Mouse (Mus musculus) granulocyte monocyte progenitor cell, adult 5-6 weeks (primary cell): ENCODE results near the gene Pcca. TPM values are rescaled to one million over a fixed set of nuclear protein-coding genes. Genes with fewer than 3 reads are reported as not detected.

Experiments
- ATAC-seq: replicated peaks from 2 replicates; pipeline ENCODE4 v1.8.0; 2016; ENCODE audit warnings: mild to moderate bottlenecking, moderate TSS enrichment, inconsistent platforms; ENCODE audit not compliant: poor library complexity, severe bottlenecking
- total RNA-seq, 2 experiments: library from RNA; stranded (forward) in 1 of 2; stranded (reverse) in 1 of 2; fragments of 200-712, 200-1000 nt in 1 of 2; fragments of >200 nt in 1 of 2; fragmentation: Nextera tagmentation in 1 of 2; gene quantifications; 2 replicates each; pipeline ENCODE4 v1.2.3; 2014 to 2017

Pcca gene
- total RNA-seq, 2 experiments from 2014 or later = 53.2 to 78.9 TPM

DNA sequence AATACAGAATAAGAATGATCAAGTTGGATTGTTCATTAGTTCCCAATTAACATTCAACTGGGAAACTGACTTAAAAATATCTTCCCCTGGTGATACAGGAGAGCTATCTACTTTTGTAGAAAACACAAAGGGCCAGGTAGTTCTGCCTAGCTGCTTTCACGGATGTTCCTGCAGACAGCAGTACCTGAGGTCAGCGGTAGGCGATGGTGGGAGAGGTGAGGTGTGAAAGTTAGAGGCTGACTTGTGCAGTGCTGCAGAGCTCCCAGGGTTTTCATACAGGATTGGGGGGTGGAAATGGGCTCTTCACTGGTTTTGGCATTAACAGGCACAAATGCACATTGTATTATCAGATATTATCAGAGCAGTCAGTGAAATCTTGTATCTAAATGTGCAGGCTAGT, 343.7 kb downstream of the Pcca start:
- ATAC-seq = no peak

DNA sequence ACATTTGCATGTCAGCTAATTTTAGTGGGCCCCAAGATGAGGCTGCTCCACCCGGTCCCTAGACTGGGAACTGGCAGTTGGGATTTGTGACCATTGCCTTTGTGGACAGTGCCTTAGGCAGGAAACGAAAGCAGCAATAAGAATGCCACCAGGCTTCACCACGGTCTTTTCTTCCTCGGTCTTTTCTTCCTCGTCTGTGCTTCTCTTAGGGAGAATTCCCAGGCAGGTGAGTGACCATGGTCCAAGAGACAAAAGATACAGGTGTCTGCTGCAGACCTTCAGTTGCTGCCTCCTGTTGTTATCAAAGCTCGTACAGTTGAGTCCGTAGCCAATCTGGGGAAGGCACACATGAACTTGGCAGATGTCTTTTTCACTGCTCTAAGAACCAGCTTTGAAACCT, 346.2 kb downstream of the Pcca start:
- ATAC-seq = no peak

DNA sequence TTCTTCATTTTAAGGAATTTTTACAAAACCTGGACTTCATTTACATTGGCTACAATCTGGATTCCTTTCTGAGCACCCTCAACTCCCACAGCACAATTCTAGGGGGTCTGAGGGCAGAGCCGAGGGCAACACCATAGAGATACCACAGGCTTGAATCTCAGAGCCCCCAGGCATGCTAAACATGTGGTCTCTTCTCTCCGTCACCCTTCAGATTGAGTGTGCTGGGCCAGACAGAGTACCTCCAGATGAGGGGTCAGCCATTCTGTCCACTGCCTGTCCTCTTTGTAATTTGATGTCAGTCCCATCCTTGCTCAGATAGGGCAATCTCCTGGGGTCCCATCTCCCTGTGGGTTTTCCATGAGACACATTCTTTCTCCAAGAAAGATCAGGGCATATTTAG, 347.6 kb downstream of the Pcca start:
- ATAC-seq = no peak

DNA sequence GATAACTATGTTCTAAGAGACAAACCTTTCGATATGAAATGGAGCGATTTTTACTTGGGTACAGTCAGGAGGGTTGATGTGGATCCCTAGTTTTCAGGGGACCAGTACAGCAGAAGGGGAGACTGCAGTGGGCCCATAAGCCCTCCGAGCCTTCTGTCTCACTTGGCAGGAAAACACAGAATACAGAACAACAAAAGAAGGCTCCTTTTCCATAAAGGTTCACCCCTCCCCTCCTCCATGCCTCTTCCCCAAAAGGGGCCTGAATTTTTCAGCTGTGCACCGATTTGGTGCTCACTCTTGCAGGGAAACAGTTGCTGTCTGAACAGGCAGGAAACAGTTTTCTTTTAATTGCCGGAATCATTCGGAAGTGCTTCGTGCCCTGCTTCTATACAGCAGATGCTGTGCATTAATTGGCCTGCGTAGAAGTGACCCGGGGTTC, 348.1 kb downstream of the Pcca start:
- no peak for ATAC-seq

DNA sequence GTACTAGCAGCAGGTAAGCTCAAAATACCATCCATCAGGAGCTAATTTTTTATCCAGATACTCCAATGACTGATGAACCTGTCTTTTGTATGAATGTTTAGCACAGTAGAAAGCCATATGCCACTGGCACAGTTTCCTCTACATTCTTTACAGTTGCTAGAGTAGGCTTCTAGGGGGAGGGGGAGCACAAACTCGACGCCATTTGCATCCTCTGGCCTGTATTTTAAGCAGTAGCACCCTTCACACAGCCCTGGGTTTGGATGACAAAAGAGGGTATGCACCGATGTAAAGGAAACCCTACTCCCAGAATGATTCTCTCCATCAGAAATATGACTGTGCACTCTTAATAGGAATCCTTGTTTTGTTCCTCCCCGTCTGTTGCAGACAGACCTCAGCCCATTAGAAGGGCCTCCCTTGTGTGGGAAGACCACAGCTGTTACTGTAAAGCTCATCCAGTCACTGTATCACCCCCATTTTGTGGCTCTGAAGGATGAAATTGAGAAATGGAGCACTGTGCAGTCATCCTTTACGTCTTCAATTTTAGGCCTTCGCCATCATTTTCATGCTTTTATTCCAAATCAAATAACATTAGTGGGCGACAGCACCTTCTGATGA, 348.8 kb downstream of the Pcca start:
- ATAC-seq = no peak

DNA sequence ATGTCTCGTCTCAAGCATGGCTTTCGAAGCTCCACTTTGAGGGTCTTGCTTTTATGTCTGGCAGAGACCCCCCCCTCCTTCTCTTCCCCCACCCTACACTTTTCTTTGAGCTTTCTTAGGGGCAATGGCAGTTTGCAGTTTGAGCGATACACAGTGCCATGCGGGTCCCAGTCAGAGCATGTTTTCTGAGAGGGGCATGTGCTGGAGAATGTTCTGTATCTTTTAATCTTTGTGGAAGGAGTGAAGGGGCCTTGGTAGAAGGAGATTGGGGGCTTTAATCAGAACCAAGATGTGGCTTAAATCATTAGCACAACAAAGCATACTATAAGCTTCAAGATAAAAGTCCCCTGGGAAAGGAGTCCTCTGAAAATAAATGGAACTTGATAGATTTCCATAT, 349.3 kb downstream of the Pcca start:
- ATAC-seq = no peak

DNA sequence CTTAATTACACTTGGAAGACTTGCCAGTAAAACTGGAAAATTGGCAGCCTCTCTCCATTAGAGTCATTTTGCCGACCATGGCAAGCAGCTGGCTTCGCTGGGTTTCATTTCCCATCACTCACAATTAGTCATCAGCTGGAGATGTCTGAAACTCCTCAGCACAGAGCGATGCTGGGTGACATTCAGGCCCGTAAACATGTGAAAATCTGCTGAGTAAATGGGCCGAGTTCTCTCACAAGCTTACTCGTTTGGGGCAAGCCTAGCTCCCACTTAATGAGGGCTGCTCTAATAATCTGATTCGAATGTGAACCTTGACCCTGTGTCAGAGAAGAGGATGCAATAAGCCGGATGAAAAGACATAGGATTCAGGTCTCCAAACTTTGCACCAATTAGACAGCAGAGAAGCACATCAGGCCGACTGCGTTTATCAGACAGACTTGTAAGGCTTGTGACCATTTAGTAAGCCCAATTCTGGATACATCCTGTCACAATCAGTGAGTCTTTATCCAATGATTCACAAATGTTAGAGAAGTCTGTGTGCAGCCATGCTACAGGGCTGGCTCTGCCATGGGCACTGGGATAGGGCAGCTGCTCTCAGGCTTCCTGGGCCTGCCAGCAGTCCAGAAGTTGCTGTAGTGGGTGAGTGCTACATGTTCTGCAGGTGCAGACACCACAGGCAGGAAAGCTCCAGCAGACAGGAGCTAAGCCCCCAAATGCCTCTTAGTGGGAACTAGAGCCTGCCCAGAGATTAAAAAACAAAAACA, 349.9 kb downstream of the Pcca start:
- no peak for ATAC-seq

DNA sequence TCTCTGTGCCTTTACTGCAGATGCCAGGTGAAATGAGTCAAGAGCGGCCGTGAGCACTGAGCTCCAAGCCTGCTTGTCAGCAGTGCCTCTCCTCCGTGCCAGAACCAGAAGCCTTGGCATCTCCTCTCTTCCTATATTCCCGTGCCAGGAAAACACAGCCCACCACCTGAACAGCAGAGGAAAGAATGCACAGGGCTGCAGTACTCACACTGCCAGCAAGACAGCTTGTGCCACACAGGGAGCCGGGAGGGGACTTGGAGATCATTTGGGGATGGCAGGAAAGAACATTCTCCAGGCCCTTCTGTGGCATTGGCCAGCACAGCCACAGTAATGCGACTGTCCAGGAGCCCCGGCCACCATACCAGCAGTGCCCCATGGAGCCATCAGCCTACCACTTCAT, 351.8 kb downstream of the Pcca start:
- no peak for ATAC-seq

DNA sequence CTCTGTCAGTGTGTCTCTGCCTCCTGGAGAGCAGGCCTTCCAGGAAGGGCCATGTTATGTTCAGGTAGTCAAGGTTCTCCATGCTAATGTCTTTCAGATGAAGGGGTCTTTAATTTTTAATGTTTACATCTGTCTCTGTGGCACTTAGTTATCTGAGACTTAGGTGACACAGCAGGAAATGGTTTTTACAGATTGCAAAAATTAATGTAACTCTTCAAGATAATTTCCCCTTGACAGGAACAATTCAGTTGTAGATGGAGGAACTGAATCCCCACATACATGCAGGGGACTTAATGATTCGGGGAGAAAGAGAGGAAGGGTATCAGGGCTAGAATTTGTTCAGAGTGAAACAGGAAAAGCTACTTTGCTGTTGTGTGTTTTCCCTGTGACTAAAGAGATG, 353.2 kb downstream of the Pcca start:
- ATAC-seq = no peak

DNA sequence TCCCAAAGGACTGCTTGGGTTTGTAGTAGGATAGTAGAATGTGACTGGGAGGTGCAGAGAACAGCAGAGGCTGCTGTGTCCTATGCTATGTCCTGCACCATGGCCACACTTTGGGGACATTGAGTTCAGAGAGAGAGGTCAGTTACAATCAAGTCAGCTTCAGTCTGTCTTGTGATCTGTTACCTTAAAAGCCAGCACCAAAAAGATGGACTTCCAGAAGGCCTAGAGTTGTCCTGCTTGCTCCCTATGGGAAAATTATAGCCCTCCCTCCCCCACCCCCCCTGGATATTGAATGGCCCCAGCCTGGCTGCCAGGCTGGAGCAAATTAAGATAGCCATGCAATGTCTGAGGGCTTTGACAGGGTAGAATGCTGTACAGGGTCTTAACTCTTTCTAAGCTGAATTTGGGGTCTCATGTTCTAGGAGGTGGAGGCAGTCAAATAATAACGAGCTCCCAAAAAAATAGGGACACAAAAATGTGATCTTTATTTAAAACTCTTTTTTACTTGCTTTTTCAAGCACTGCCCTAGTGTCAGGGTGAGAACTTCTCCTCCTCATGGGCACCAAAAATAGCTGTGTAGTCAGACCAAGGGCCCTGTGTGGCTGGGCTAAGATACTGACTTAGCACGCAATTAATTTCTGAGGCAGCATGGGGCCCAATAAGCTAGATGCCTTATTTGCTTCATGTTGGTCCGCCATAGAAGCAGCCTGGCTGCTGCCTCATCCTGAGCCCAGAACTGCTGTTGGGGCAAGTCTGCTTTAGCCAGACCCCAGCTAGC, 353.8 kb downstream of the Pcca start:
- ATAC-seq = no peak

DNA sequence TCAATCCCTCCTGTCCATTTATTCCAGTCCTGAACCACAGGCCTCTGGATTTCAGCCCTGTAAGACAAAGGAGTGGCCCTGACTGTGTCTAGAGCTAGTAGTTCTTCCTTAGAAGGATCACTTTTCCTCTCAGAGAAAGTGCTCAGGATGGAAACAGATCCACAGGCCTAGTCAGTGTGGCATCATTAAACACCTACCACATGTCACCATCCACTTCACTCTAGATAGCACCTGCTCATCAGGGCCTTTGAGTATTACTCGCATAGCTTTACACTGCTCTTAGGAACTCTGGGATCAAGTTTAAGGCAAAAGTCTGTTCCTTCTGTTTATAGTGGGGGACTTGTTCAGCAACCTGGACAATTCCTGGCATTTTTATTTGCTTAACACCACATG, 354.4 kb downstream of the Pcca start:
- no peak for ATAC-seq

DNA sequence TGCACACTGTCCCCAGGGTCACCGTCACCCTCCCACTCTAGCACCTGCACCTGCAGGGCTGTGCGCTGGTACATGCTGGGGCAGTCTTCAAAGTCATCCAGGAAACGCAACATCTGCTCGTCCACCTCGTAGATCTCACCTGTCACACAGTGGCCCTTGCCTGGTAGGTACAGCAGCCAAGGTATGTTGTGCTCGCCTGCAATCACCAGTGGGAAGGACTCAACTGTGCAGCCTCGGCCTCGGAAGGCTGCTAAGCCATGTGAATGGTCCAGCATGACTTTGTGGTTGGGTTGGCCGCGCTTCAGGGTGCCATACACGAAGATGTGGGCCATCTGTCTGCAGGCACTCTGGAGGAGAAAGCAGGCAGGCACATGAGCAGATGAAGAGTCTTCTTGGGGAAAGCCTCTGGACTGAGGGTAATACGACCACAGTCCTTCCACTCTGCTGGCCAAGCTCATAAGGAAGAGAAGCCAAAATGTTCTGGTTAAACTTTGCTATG, 357.4 kb downstream of the Pcca start:
- no peak for ATAC-seq

DNA sequence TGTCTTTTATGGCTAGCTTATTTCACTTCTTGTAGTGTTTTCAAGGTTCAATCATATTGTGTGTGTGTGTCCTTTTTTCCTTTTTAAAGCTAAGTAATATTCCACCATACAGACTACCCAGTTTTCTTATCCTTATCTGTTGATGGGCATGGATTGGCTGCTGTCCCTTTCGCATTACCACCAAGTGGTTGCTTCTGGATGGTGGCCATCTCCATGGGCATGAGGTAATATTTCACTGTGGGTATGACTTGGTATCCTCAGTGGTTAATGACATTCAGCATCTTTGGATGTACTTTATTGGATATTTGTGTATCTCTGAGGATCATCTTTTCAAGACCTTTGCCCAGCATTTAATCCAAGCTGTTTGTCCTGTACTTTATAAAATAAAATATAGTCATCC, 362.0 kb downstream of the Pcca start:
- no peak for ATAC-seq

DNA sequence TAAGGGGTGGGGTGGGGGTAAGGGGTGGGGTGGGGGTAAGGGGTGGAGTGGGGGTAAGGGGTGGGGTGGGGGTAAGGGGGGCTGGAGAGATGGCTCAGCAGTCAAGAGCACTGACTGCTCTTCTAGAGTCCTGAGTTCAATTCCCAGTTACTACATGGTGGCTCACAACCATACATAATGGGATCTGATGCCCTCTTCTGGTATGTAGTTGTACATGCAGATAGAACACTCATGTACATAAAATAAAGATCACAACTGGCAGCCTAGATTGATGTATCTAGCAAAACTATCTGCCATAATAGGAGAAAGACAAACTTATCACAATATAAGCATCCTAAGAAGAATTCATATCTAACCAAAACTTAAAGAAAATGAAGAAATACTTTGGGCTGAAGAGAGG, 364.4 kb downstream of the Pcca start:
- no peak for ATAC-seq

DNA sequence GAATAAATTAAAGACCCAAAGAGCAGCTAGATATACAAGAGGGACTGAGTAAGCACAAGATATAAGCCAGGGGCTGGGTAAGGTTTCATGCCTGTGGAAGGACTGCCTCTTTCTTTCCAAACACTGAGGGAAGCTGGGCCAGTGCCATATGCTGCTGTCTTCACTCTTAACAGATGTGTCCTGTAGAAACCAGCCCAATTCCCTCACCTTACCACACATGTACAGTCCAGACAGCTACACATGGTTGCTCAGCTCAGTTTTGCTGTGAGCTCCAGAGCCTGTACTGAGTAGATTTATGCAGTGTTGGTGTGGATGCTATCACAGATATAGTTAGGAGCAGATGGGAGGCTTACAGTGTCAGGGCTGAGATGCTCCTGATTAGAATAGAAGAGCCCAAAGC, 366.6 kb downstream of the Pcca start:
- ATAC-seq = no peak

DNA sequence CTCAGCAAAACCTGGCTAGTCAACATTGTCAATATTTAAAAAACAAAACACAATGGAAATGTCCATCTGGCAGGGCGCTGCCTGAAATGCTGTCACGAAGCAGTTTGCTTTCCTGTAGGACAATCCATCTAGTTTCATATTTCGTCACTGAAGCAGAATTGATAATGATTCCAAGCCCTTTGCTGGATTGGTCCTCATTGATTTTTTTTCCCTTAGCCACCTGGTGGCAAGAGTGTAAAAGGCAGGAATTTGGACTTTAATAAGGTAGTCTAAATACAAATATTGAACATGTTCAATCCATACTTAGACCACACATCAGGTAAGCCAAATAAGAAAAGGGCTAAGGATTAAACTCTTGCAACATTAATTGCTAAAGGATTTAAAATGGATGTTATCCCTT, 367.1 kb downstream of the Pcca start:
- no peak for ATAC-seq

DNA sequence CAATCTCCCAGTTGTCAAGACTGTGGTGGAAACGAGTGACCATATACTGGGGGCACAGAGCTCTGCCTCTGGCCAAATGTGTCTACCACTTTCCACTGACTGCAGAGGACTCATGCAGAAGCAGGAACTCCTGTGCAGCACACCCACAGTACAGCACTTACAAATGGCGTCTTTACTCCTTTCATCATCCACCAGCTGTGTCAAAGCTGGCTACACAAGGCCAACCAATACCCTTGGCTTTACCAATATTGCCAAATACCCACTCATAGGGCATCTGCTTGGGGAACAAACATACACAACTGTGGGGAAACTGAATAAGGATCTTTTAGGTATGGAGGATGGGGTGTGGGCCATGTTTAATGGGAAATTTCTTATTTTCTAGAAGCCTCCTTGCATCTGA, 367.6 kb downstream of the Pcca start:
- ATAC-seq = peak; percentile 30

DNA sequence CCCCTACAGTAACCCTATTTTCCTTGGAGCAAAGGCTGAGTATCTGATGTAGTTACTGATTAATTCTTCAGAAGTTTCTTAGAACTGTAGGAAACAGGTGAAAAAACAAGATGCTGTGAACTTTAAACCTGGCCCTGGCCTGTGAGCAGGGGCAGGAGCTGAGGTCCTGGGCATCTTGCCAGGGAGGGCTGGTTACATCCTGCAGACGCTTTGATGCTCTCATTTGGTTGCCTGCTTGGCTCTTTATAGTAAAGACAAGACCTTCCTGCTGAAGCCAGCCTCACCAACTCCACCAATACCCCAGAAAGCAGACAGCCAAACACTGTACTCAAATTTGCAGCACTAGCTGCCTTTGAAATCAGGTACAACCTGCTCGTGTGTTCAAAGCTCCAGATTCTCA, 368.0 kb downstream of the Pcca start:
- ATAC-seq = no peak

DNA sequence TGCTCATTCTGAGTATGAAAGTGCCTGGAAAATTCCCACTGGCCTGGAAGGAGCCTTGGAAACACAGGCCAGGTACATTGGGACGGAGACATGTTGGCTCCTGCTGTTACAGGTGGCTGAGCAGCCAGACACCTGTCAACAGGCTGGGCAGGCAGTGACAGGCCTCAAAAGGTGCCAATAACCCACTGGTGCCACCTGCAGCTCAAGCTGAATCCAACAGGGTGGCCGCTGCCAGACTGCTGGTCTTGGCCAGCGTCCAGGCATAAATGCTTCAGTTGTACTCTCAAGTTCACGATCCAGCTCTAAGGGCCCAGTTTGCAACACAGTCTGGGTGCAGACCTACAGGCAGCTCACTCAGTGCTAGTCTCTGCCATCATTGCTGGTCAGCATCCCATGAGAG, 368.8 kb downstream of the Pcca start:
- no peak for ATAC-seq

DNA sequence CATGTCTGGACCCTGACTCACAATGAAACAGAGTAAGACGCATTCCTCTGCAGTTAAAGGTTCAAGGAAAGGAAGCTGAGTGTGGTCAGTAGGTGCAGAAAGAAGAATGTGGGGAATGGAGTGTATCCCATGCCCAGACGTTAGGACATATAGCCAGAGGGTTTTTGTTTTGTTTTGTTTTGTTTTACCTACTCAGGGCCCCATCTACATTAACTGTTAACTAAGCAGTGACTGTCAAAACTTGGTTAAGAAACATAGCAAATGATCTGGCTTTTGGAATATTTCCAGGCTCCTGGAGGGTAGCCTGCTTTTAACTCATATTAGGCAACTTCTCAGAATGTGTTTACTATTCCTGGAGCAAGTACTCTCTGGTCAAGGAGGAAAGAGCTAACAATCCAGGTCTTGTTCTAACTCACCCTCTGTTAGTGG, 369.8 kb downstream of the Pcca start:
- no peak for ATAC-seq

DNA sequence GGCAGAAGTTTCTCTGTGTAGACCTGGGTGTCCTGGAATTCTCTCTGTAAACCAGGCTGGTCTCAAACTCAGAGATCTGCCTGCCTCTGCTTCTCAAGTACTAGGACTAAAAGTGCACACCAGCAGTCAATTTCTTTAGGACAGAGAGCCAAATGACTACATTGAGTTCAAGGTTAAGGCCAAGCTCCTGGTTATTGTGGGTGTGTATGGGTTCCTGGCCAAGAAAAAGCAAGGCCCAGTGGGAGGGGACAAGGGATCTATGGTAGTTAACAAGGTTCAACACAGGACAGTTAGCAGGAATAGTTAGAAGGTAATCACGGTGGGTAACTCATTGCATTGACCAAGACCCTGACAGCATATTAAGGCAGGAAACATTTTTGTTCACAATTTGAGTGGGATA, 370.9 kb downstream of the Pcca start:
- ATAC-seq = no peak
